In genomic region chr5:16309168-16310006, GRCm38 (mm10) we compare ENCODE assay signal across 8 mouse cellular contexts.
DNase-seq lines count a peak whose midpoint lies in the region; TF ChIP-seq lines count a peak whose summit lies in the region.

No protein-coding gene starts in this region.

- no peak for TF ChIP-seq POLR2A in bone marrow, adult 2 months (IDR thresholded peaks at IDR 0.05; ENCODE audit: borderline replicate concordance, control insufficient read depth, low read depth, low read length)

- no peaks in the 10 kb centered on the region for H3K4me1 ChIP-seq in bone marrow, adult 2 months (ENCODE audit: control insufficient read depth, insufficient read depth, low read length)
- no peaks in the 10 kb centered on the region for H3K4me1 ChIP-seq in hindbrain, embryonic 10.5 days (replicated peaks)

- WGBS in bone marrow, adult 2 months = 30% methylated on average over 7 of the region's 7 CpGs
- WGBS in hindbrain, embryonic 10.5 days = 46% methylated on average over 7 of the region's 7 CpGs

- H3K4me3 ChIP-seq in bone marrow, adult 2 months (replicated peaks; ENCODE audit: control insufficient read depth, low read depth, low read length) = no peak overlapping the region
- H3K4me3 ChIP-seq in hindbrain, embryonic 10.5 days = no peak overlapping the region

- no peak overlapping the region for H3K27ac ChIP-seq in bone marrow, adult 2 months (ENCODE audit: control insufficient read depth, insufficient read depth, low read depth, low read length, poor library complexity)
- no peak overlapping the region for H3K27ac ChIP-seq in hindbrain, embryonic 10.5 days

- peak; percentile 68 for TF ChIP-seq CTCF in bone marrow, adult 2 months (IDR thresholded peaks at IDR 0.05; ENCODE audit: control insufficient read depth, insufficient read depth, low read length)

- H3K9me3 ChIP-seq in hindbrain, embryonic 10.5 days = no peaks in the 10 kb centered on the region

- H3K36me3 ChIP-seq in hindbrain, embryonic 10.5 days = no peaks in the 10 kb centered on the region

- H3K27me3 ChIP-seq in hindbrain, embryonic 10.5 days (ENCODE audit: insufficient read depth, poor library complexity, severe bottlenecking) = no peaks in the 10 kb centered on the region

- peak; percentile 56 for DNase-seq in ES-CJ7 (ENCODE audit: low read depth, low spot score)
- peak; percentile 18 for DNase-seq in fibroblast of lung, adult 2 months (ENCODE audit: low read depth)
- DNase-seq in hindbrain, embryonic 10.5 days (ENCODE audit: low spot score) = peak; percentile 67
- peak; percentile 44 to 81 for DNase-seq in layer of hippocampus, adult 18-20 months (ENCODE audit: low spot score in 2 of 2)
- DNase-seq in lung, postnatal 10 days = peak; percentile 73
- DNase-seq in retina, embryonic 14.5 days (ENCODE audit: low spot score) = peak; percentile 81
- DNase-seq in urinary bladder, postnatal 4 days (ENCODE audit: low spot score in 2 of 2) = peak; percentile 24 to 65

Comparison
In these comparisons a context has a peak if more than half of its experiments do, and no peak if none do; other contexts are left out.
1. DNase-seq: peak in every context shown above with its lines; median percentile 81 in retina, embryonic 14.5 days; 73 in lung, postnatal 10 days; 67 in hindbrain, embryonic 10.5 days; 62 in layer of hippocampus, adult 18-20 months; 56 in ES-CJ7; 44 in urinary bladder, postnatal 4 days; 18 in fibroblast of lung, adult 2 months.